Mouse (Mus musculus) right cerebral cortex, postnatal 4 days (tissue): ENCODE measurements around the gene Pdxk.

Source experiments
- DNase-seq: peaks from one replicate; pipeline ENCODE4 v3.0.0-alpha.2; 2022

Gene Pdxk

DNA sequence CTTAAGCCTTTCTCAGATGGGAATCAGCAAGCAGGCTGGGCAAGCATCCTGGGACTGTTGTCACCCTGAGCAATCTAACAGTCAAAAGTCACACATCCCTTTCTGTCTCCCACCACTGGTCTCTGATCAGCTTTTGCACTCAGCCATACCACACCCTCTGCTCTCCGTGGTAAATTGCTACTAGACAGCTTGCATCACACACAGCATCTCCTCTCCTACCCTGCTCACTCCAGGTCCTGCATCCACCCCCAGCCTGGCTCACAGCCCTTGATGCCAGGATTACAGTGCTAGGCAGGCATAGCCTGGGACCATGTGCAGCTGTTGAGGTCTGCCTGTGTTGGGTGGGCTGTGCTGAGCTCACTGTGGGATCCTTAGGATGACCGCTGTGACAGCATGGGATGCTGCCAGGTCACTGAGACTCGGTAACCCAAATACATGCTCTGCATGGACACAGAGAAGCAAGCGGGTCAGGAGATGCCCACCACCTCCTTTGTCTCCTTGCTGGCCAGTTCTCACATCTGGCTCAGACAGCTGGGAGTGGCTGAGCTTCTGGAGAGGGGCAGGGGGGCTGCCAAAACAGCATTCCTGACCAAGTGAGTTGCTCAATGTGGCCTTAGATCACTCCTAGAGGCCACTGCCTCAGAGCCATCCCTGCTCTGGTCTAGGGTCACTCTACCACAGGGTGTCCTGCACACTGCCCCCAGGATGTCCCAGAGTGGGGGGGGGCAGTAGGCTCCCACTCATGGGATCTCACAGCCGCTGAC lies 6.2 kb downstream of the Pdxk start:
- no peak for DNase-seq

GRCm38 (mm10) chr10:78457495-78458347 lies 7.1 kb downstream of the Pdxk start:
- DNase-seq: peak; percentile 23

DNA sequence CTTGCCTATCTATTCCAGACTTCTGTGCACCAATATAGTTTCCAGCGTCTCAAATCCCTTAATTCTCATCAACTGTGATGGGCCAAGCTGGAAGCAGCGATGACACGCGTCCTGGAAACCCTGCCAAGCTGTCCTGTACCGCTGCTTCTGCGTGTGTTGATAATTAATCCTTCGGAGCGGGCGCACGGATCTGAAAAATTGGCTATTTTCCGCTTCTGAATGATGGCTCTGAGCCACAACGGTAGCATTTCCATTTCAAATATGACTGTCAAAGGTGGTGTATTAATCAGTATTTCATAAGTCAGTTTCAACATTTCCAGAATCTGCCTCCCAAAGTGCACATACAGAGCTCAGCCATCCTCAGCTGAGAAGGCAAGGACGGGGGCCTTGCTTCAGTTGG lies 8.1 kb downstream of the Pdxk start:
- DNase-seq: no peak

DNA sequence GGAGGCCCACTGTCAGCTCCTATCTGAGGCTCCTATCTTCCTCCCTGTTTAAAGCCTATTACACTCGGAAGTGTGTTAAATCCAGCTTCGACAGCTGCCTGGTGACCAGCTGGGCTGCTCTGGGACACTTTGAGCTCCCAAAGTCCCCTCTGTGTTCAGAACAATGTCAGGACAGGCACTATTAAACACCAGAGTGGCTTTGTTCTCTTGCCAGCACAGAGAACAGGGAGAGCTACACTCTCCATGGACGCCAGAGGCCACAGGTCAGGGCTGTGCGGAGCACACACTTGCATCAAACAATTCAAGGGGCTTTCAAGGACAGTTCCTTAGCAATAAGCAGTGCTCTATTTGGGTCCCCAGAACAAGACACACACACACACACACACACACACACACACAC lies 12.1 kb downstream of the Pdxk start:
- DNase-seq: no peak

DNA sequence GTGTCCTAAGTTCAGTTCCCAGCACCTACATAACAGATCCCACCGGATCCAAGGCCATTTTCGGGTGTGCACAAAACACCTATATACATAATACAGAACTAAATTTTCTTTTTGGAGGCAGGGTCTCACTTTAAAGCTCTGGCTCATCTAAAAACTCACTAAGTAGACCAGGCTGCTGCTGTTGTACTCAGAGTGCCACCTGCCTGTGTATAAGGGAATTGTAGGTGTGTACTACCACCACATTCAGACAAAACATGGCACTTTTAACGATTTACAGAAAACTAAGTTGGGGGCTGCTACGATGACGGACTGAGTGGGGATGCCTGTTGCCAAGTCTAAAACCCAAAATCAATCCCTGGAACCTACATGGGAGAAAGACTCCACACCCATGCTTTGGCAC lies 14.0 kb downstream of the Pdxk start:
- DNase-seq: no peak

GRCm38 (mm10) chr10:78447396-78447795 lies 17.4 kb downstream of the Pdxk start:
- DNase-seq: no peak

GRCm38 (mm10) chr10:78446195-78446594 lies 18.6 kb downstream of the Pdxk start:
- DNase-seq: no peak

DNA sequence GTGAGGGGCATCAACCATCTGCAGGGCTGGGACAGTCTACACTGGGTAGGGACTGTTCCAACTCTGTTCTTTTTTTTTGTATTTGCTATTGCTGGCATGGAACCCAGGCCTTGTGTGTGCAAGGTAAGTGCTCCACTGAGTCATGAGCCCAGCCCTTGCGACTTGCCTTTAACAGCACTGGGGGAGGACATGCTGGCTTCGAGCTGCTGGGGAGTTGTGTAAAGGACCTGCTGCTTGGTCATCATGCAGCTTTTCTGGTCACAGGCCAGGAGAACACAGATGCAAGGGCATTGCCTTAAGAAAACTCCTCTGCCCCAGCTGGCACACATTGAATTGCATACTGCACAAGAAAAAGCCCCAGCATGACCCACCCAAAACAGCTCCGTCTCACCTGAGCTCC lies 22.5 kb downstream of the Pdxk start:
- no peak for DNase-seq

GRCm38 (mm10) chr10:78441606-78442005 lies 23.2 kb downstream of the Pdxk start:
- no peak for DNase-seq

GRCm38 (mm10) chr10:78440812-78441211 lies 24.0 kb downstream of the Pdxk start:
- DNase-seq: peak; percentile 46

DNA sequence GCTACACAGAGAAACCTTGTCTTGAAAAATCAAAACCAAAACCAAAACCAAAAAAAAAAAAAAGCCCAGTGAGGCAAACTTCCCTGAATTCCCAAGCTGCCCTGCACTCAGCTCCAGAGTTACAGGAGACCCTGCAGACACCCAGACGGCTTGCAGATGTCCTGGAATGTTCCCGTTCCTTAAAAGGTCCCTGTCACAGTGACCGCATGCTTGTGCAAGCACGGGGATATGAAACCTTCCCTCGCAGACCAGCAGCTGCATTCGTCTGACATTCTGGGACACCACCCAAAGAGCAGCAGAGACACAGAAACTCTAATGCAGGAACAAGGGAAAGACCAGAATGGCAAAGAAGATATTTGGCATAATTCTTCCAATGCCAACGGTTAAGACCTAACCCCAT lies 24.8 kb downstream of the Pdxk start:
- DNase-seq: no peak

GRCm38 (mm10) chr10:78439550-78439949 lies 25.2 kb downstream of the Pdxk start:
- peak; percentile 40 for DNase-seq

GRCm38 (mm10) chr10:78438094-78438493 lies 26.7 kb downstream of the Pdxk start:
- peak; percentile 89 for DNase-seq

DNA sequence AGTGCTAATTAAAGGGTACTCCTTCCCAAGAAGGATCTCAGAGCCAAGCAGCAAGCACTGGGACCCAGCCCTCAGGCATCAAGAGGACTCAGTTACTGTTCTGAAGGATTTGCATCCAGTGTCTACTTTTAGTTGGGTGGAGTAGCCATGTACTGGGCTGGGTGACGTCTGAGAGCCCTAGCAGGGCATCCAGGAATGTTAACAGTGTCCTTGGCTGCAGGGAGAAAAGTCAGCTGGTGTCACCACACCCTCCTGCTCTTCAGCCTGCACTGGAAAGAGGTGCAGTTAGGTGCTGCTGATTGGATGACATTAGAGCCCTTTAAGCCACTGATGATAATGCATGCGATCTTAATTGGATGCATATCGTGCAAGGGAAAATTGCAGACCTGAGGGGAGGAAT lies 31.9 kb downstream of the Pdxk start:
- no peak for DNase-seq

- DNase-seq: no peak
These were observed 35.0 kb downstream of the Pdxk start for GRCm38 (mm10) chr10:78429776-78430175.

DNA sequence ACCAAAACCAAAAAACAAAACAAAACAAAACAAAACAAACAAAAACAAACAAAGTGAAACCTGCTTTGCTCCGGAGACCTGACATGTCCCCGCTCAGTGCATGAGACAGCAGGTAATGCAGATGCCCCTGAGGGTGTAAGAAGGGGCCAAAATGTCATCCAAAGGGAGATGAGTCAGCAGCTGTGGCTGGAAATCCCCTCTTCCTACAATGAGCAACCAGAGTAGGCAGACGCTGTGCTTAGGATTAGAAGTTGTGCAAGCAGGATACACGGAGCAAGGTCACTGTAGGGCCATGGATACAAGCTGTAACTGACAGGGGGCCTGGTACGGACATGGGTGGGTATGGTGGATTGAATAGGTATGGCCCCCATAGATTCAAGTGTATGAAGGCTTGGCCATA lies 35.6 kb downstream of the Pdxk start:
- DNase-seq: no peak

DNA sequence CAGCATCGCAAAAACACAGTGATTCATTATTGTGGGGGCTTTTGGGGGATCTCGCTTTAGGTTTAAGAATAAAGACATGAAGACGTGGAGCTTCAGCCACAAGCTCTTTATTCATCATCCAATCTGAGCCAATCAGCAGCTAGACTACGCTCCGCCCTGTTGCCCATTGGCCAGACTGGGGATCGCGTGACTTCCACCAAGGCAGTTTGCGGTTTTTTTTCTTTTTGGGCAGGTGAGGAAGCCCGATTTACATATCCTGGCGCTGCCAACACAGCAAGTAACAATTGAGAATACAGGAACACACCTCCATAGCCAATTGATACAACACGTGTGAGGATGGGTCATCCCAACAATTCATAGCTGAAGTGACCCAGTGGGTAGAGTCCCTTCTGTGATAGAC lies 36.7 kb downstream of the Pdxk start:
- no peak for DNase-seq

DNA sequence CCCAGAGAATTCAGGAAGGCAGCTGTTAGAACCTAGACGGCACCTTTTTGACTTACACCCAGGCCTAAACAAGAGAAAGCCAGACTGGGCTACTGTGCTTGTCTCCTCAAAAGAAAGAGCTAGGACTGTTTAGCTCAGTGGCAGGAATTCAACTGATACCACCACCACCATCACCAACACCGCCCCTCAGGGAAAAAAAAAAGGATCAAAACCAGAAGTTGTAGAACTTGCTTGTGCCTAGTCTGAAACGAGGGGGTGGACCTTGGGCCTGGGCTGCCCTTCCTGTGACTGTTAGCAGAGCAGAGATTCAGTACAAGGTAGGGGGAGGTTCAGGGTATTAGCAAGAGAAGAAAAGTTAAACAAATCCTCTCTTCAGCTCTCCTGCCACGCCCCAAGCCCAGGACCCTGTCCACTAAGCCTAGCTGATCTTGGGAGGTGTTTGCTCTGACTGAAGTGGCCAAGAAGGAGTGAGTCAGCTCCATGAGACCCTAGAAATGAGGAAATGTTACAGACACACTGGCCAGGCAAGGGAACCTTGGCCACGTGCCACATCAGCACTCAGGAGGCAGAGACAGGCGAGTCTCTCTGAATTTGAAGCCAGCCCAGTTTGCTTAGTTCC lies 38.5 kb downstream of the Pdxk start:
- no peak for DNase-seq

DNA sequence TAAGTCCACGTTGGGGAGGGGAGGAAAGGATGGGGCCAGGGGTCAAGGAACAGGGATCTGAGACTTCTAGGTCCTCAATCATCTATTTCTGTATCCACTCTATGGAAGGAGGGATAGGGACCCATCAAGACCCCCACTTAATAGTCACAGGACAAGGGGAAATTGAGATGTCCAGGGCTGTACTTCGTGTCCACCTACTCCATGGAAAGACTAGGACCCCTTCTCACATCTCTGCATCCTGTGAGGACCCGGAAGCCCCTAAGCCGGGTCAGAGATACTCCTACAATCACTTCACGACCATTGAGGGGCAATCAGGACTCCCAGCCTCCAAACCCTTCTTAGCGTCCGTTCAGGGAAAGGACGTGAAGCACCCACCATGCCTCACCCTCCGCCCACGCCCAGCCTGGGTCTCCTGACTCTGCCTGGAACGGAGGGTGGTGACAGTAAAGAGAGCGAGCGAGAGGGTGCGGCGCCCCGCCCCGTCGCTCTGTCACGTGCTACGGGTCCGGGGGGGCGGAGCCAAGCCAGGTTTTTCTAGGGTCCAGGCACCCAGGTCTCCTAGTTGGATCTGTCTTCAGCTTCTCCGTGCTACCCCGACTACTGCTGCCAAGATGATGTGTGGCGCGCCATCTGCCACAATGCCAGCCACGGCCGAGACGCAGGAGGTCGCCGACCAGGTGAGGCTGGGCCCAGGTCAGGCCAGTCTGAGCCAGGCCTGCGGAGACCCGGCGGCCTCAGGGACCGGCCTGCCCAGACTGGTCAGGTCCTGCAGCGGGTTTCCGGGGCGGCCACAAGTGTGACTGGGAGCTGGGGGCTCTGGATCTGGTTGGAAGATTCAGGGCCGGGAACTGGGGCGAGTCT lies 39.4 kb downstream of the Pdxk start, which contains the start of gene Cstb:
Cstb (plus strand) TSS at position 489 of the 861 bp plus-strand sequence.
- peak; percentile 83 for DNase-seq

DNA sequence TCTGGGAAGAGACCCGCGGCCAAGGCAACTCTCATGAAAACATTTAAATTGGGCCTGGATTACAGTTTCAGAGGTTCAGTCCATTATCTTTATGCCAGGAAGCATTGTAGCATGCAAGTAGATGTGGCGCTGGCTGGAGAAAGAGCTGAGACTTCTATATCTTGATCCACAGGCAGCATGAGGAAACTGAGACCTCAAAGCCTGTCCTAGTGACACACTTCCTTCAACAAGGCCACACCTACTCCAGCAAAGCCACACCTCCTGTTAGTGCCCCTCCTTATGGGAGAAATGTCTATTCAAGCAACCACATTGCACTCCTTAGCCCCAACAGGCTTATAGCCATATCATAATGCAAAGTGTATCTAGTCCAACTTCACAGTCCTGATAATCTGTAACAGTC lies 42.2 kb downstream of the Pdxk start:
- DNase-seq: no peak

DNA sequence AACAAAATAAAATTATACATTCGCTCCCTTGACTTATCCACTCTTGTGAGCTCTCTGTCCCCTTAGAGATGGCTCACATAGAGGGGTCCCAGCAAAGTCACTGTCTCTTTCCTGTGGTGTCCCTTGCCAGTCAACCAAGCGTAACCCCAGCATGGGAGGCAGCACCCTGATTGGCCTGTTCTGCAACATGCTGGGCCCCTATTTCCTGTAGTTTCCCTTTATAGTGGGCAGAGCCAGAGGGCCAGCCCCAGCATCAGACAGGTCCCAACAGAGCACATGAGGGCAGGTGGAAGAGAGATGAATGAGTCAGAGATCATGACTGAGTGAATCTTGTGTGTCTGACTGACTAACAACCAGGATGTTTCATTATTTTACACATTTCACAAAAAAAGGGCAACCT lies 43.8 kb downstream of the Pdxk start:
- no peak for DNase-seq

DNA sequence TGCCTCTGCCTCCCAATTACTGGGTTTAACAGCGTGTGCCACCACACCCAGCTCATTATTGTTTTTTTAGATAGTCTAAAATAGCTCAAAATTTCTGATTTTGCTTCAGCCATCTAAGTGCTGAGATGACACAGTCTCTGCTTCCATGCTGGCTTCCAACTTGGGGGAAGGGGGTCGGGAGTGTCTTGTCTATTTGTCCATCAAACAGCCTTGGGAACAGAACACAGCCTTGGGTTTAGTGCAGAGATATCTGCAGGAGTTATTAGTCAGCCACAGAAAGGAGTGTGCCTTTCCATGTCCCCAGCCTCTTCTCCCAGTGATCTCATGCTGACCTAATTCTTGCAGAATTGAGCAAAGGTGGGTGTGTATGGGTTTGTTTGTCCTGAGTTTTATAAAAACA lies 46.0 kb downstream of the Pdxk start:
- no peak for DNase-seq

- no peak for DNase-seq
These were observed 46.9 kb downstream of the Pdxk start for GRCm38 (mm10) chr10:78417888-78418287.
